Mouse (Mus musculus): Measurements from ENCODE around the gene Cox8c. TPM values are rescaled to one million over a fixed set of nuclear protein-coding genes. Genes with fewer than 3 reads are reported as not detected.

The Cox8c gene
- not detected in 2 replicates for polyA plus RNA-seq (2015; fragmentation: Nextera tagmentation; extraction: Ambion mirVana)

GRCm38 (mm10) chr12:102899091-102899490 is at the start of gene Cox8c:
Gene Cox8c, plus strand, starts transcription at chr12:102899316.
- 87% methylated on average over 17 of the region's 17 CpGs for WGBS
- Histone ChIP-seq H3K4me3 (ENCODE audit: low read length) (no peak within 1 kb of the TSS), H3K36me3 (ENCODE audit: control insufficient read depth, insufficient read depth, low read length) (no peaks in the 10 kb centered on the region)

DNA sequence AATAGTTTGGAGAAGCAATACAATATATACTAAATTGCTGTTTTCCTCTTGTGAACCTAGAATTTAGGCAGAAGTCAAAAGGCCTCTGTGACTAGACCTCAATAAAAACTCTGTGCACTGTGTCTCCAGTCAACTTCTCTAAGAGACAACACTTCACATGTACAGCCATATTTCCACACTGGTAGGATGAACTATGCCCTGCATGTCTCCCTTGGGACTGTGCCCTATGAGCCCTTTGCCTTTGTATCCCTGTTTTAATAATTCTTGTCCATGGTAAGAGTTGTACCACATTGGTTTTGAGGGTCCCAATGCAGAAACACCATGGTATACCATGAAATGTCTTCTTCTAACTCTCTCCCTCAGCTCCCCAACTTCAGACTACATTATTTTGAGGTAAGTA is 38.3 kb upstream of the Cox8c start:
- H3K9ac ChIP-seq (ENCODE audit: low read depth, low read length), result no peak overlapping the region
- no peaks in the 10 kb centered on the region for H3K36me3 ChIP-seq (ENCODE audit: control insufficient read depth, insufficient read depth, low read length)
- no peaks in the 10 kb centered on the region for H3K9me3 ChIP-seq (ENCODE audit: control insufficient read depth, low read length)
- no peak overlapping the region for H3K4me3 ChIP-seq (ENCODE audit: low read length)
- H3K27ac ChIP-seq (ENCODE audit: low read length), result no peak overlapping the region
- no peak for ATAC-seq
- no peak overlapping the region for H3K4me2 ChIP-seq (ENCODE audit: low read depth, low read length)
- H3K27me3 ChIP-seq (replicated peaks; ENCODE audit: control insufficient read depth, insufficient read depth, low read length), result no peaks in the 10 kb centered on the region
- H3K4me1 ChIP-seq (ENCODE audit: control insufficient read depth, insufficient read depth, low read length), result no peaks in the 10 kb centered on the region

More at GRCm38 (mm10) chr12:102899091-102899490, at the start of gene Cox8c:
- no peak within 1 kb of the TSS for H3K9ac ChIP-seq (ENCODE audit: low read depth, low read length)
- H3K4me1 ChIP-seq (ENCODE audit: control insufficient read depth, insufficient read depth, low read length), result no peaks in the 10 kb centered on the region
- H3K4me2 ChIP-seq (ENCODE audit: low read depth, low read length), result no peak within 1 kb of the TSS
- H3K9me3 ChIP-seq (ENCODE audit: control insufficient read depth, low read length), result no peaks in the 10 kb centered on the region
- H3K27me3 ChIP-seq (replicated peaks; ENCODE audit: control insufficient read depth, insufficient read depth, low read length), result no peaks in the 10 kb centered on the region
- ATAC-seq, result no peak
- no peak within 1 kb of the TSS for H3K27ac ChIP-seq (ENCODE audit: low read length)

DNA sequence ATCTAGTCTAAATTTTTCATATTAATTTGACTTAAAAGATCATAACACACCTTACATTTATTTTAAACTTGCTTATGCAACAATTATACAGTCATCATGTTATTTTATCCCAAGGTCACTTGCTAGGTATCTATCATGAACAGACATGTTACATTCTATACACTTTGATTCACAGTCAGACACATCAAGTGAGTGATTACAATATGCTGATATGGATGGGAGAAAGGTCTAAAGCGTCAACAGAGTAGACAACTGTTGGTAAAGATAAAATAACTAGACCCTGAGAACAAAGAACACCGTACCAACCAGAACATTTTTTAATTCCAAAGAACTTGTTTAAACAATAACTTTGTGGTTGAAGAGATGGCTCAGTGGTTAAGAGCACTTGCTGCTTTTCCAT is 29.3 kb upstream of the Cox8c start:
- Histone ChIP-seq H3K4me2 (ENCODE audit: low read depth, low read length) (no peak overlapping the region), H3K4me3 (ENCODE audit: low read length) (no peak overlapping the region), H3K9ac (ENCODE audit: low read depth, low read length) (no peak overlapping the region), H3K27me3 (replicated peaks; ENCODE audit: control insufficient read depth, insufficient read depth, low read length) (no peaks in the 10 kb centered on the region), H3K9me3 (ENCODE audit: control insufficient read depth, low read length) (no peaks in the 10 kb centered on the region), H3K27ac (ENCODE audit: low read length) (no peak overlapping the region), H3K4me1 (ENCODE audit: control insufficient read depth, insufficient read depth, low read length) (peaks cover 3% of the 10 kb centered on the region; the same call in 1 of the 2 replicates), H3K36me3 (ENCODE audit: control insufficient read depth, insufficient read depth, low read length) (no peaks in the 10 kb centered on the region)
- 95% methylated on average over 2 of the region's 2 CpGs for WGBS
- no peak for ATAC-seq

DNA sequence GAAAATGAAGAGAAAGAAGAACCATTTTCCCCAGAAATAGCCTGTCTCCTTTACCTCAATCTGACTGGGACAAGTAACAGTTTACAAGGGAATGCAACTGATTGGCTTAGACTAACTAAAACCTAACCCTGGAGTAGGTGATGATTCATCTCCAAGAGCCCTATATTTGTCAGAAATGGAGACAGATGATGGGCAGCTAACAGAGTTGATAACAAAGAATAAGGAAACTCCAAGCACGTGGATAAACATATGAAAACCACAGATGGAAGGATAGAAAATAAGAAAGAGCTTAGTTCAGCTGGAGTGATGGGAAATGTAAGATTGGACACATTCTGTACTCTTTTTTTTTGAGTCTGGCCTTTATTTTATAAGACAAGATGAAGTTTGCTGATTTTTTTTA is 28.6 kb upstream of the Cox8c start:
- ATAC-seq, result no peak
- no peaks in the 10 kb centered on the region for H3K36me3 ChIP-seq (ENCODE audit: control insufficient read depth, insufficient read depth, low read length)
- H3K9me3 ChIP-seq (ENCODE audit: control insufficient read depth, low read length), result no peaks in the 10 kb centered on the region
- H3K27me3 ChIP-seq (replicated peaks; ENCODE audit: control insufficient read depth, insufficient read depth, low read length), result no peaks in the 10 kb centered on the region
- H3K4me1 ChIP-seq (ENCODE audit: control insufficient read depth, insufficient read depth, low read length), result peaks cover 3% of the 10 kb centered on the region; the same call in 1 of the 2 replicates
- H3K27ac ChIP-seq (ENCODE audit: low read length), result no peak overlapping the region
- 79% methylated on average over 1 of the region's 1 CpGs for WGBS
- H3K9ac ChIP-seq (ENCODE audit: low read depth, low read length), result no peak overlapping the region
- no peak overlapping the region for H3K4me3 ChIP-seq (ENCODE audit: low read length)
- H3K4me2 ChIP-seq (ENCODE audit: low read depth, low read length), result no peak overlapping the region

- peak overlapping the region; percentile 93 for H3K27ac ChIP-seq (ENCODE audit: low read length)
- H3K4me2 ChIP-seq (ENCODE audit: low read depth, low read length), result peak overlapping the region; percentile 60
- H3K4me3 ChIP-seq (ENCODE audit: low read length), result peak overlapping the region; percentile 91
- no peaks in the 10 kb centered on the region for H3K9me3 ChIP-seq (ENCODE audit: control insufficient read depth, low read length)
- H3K9ac ChIP-seq (ENCODE audit: low read depth, low read length), result peak overlapping the region; percentile 91
- WGBS, result under 1% methylated on average over 56 of the region's 70 CpGs
- peak; percentile 86 for ATAC-seq
- H3K4me1 ChIP-seq (ENCODE audit: control insufficient read depth, insufficient read depth, low read length), result peaks cover 11% of the 10 kb centered on the region
- no peaks in the 10 kb centered on the region for H3K27me3 ChIP-seq (replicated peaks; ENCODE audit: control insufficient read depth, insufficient read depth, low read length)
- H3K36me3 ChIP-seq (ENCODE audit: control insufficient read depth, insufficient read depth, low read length), result no peaks in the 10 kb centered on the region
These were observed 21.6 kb upstream of the Cox8c start for GRCm38 (mm10) chr12:102877301-102878030.

GRCm38 (mm10) chr12:102878031-102878823 is 20.9 kb upstream of the Cox8c start, which contains the start of gene Btbd7:
Gene Btbd7, minus strand, starts transcription at chr12:102878471.
- WGBS, result under 1% methylated on average over 80 of the region's 95 CpGs
- Histone ChIP-seq H3K9ac (ENCODE audit: low read depth, low read length) (peak within 1 kb of the TSS; percentile 91), H3K4me2 (ENCODE audit: low read depth, low read length) (peak within 1 kb of the TSS; percentile 71), H3K27me3 (replicated peaks; ENCODE audit: control insufficient read depth, insufficient read depth, low read length) (no peaks in the 10 kb centered on the region), H3K9me3 (ENCODE audit: control insufficient read depth, low read length) (no peaks in the 10 kb centered on the region), H3K4me3 (ENCODE audit: low read length) (peak within 1 kb of the TSS; percentile 91), H3K27ac (ENCODE audit: low read length) (peak within 1 kb of the TSS; percentile 93), H3K36me3 (ENCODE audit: control insufficient read depth, insufficient read depth, low read length) (no peaks in the 10 kb centered on the region), H3K4me1 (ENCODE audit: control insufficient read depth, insufficient read depth, low read length) (peaks cover 11% of the 10 kb centered on the region)
- ATAC-seq, result peak; percentile 97

GRCm38 (mm10) chr12:102878901-102879300 is 20.2 kb upstream of the Cox8c start:
- Histone ChIP-seq H3K27me3 (replicated peaks; ENCODE audit: control insufficient read depth, insufficient read depth, low read length) (no peaks in the 10 kb centered on the region), H3K4me1 (ENCODE audit: control insufficient read depth, insufficient read depth, low read length) (peaks cover 7% of the 10 kb centered on the region), H3K9ac (ENCODE audit: low read depth, low read length) (peak overlapping the region; percentile 72), H3K4me2 (ENCODE audit: low read depth, low read length) (peak overlapping the region; percentile 71), H3K9me3 (ENCODE audit: control insufficient read depth, low read length) (no peaks in the 10 kb centered on the region), H3K4me3 (ENCODE audit: low read length) (peak overlapping the region; percentile 91), H3K27ac (ENCODE audit: low read length) (peak overlapping the region; percentile 72), H3K36me3 (ENCODE audit: control insufficient read depth, insufficient read depth, low read length) (no peaks in the 10 kb centered on the region)
- 21% methylated on average over 7 of the region's 7 CpGs for WGBS
- ATAC-seq, result no peak

GRCm38 (mm10) chr12:102885735-102886134 is 13.4 kb upstream of the Cox8c start:
- no peak overlapping the region for H3K9ac ChIP-seq (ENCODE audit: low read depth, low read length)
- 18% methylated on average over 5 of the region's 5 CpGs for WGBS
- H3K4me1 ChIP-seq (ENCODE audit: control insufficient read depth, insufficient read depth, low read length), result no peaks in the 10 kb centered on the region
- H3K36me3 ChIP-seq (ENCODE audit: control insufficient read depth, insufficient read depth, low read length), result no peaks in the 10 kb centered on the region
- H3K27me3 ChIP-seq (replicated peaks; ENCODE audit: control insufficient read depth, insufficient read depth, low read length), result no peaks in the 10 kb centered on the region
- no peak overlapping the region for H3K4me3 ChIP-seq (ENCODE audit: low read length)
- H3K9me3 ChIP-seq (ENCODE audit: control insufficient read depth, low read length), result no peaks in the 10 kb centered on the region
- H3K4me2 ChIP-seq (ENCODE audit: low read depth, low read length), result no peak overlapping the region
- no peak overlapping the region for H3K27ac ChIP-seq (ENCODE audit: low read length)
- ATAC-seq, result no peak

GRCm38 (mm10) chr12:102887366-102887765 is 11.8 kb upstream of the Cox8c start:
- H3K4me2 ChIP-seq (ENCODE audit: low read depth, low read length), result no peak overlapping the region
- H3K9me3 ChIP-seq (ENCODE audit: control insufficient read depth, low read length), result no peaks in the 10 kb centered on the region
- ATAC-seq, result no peak
- 62% methylated on average over 10 of the region's 10 CpGs for WGBS
- no peak overlapping the region for H3K9ac ChIP-seq (ENCODE audit: low read depth, low read length)
- H3K27me3 ChIP-seq (replicated peaks; ENCODE audit: control insufficient read depth, insufficient read depth, low read length), result no peaks in the 10 kb centered on the region
- no peak overlapping the region for H3K4me3 ChIP-seq (ENCODE audit: low read length)
- no peak overlapping the region for H3K27ac ChIP-seq (ENCODE audit: low read length)
- H3K4me1 ChIP-seq (ENCODE audit: control insufficient read depth, insufficient read depth, low read length), result no peaks in the 10 kb centered on the region
- no peaks in the 10 kb centered on the region for H3K36me3 ChIP-seq (ENCODE audit: control insufficient read depth, insufficient read depth, low read length)

All from intestine, embryonic 16.5 days (tissue).